Mouse (Mus musculus) layer of hippocampus, adult 6 months (tissue): Measurements from ENCODE around the gene Rmdn3. TPM values are rescaled to one million over a fixed set of nuclear protein-coding genes. Genes with fewer than 3 reads are reported as not detected.

Source experiments
- long read RNA-seq, 2 experiments: library from polyadenylated mRNA; unstranded; transcript quantifications; one replicate each; pipeline ENCODE4 v2.0.0; 2019 to 2020
- polyA plus RNA-seq: library from polyadenylated mRNA; unstranded; fragments of <200 nt; fragmentation: Nextera tagmentation; gene quantifications from 2 replicates; pipeline ENCODE4 v1.2.3, GENCODE M21; 2021

The Rmdn3 gene
- polyA plus RNA-seq: 41.6 and 42.2 TPM in 2 replicates
- long read RNA-seq, experiment 1, transcript Rmdn3-201 (13 exons, 2,249 nt): major isoform, 102 of 129 reads
- long read RNA-seq, experiment 1, partial matches to known transcripts: 25 of 129 reads
- long read RNA-seq, experiment 1, other reads (novel, unspliced or antisense): 2 of 129 reads
- long read RNA-seq, experiment 2, transcript Rmdn3-201 (13 exons, 2,249 nt): major isoform, 403 of 432 reads
- long read RNA-seq, experiment 2, partial matches to known transcripts: 11 of 432 reads
- long read RNA-seq, experiment 2, other reads (novel, unspliced or antisense): 18 of 432 reads

GRCm38 (mm10) chr2:119156681-119157572 is at the start of gene Rmdn3:
Rmdn3 (minus strand) TSS chr2:119157034.

GRCm38 (mm10) chr2:119173991-119174651 is 17.3 kb upstream of the Rmdn3 start, which contains the start of gene Gm14137:
Gm14137 (plus strand) TSS chr2:119174509.

GRCm38 (mm10) chr2:119166901-119167865 is 10.3 kb upstream of the Rmdn3 start, which contains the start of gene Gchfr:
Gchfr (plus strand) TSS chr2:119167773.

GRCm38 (mm10) chr2:119112438-119113112 is 44.3 kb downstream of the Rmdn3 start, which contains the start of gene Rad51:
Rad51 (plus strand) TSS chr2:119112793.

Other genes with a start within 250 kb of the Rmdn3 start
- 2.4 and 4.0 TPM in 2 replicates for gene Chst14, start 230.5 kb downstream of the Rmdn3 start, polyA plus RNA-seq
- 91.7 and 102 TPM in 2 replicates for gene Ccdc32, start 127.6 kb downstream of the Rmdn3 start, polyA plus RNA-seq
- 6.7 and 7.8 TPM in 2 replicates for gene Rpusd2, start 122.2 kb downstream of the Rmdn3 start, polyA plus RNA-seq
- gene Knl1, start 109.9 kb downstream of the Rmdn3 start, polyA plus RNA-seq: 0.04 and 0.14 TPM in 2 replicates
- gene Rad51, start 44.2 kb downstream of the Rmdn3 start, polyA plus RNA-seq: 0.28 and 0.62 TPM in 2 replicates
- gene Gchfr, start 10.7 kb upstream of the Rmdn3 start, polyA plus RNA-seq: 3.5 and 4.3 TPM in 2 replicates
- 0.06 TPM in 1 of 2 replicates, not detected in the other for gene Gm14137, start 17.5 kb upstream of the Rmdn3 start, polyA plus RNA-seq
- 30.9 and 32.3 TPM in 2 replicates for gene Zfyve19, start 51.6 kb upstream of the Rmdn3 start, polyA plus RNA-seq
- gene Dnajc17, start 51.8 kb upstream of the Rmdn3 start, polyA plus RNA-seq: 18.3 and 19.4 TPM in 2 replicates
- gene Ppp1r14d, start 72.9 kb upstream of the Rmdn3 start, polyA plus RNA-seq: not detected in 2 replicates
- 2.0 and 2.8 TPM in 2 replicates for gene Spint1, start 80.3 kb upstream of the Rmdn3 start, polyA plus RNA-seq
- gene Rhov, start 114.2 kb upstream of the Rmdn3 start, polyA plus RNA-seq: 9.0 and 10.5 TPM in 2 replicates
- gene Vps18, start 131.7 kb upstream of the Rmdn3 start, polyA plus RNA-seq: 14.4 and 14.7 TPM in 2 replicates
- 0.70 and 0.78 TPM in 2 replicates for gene Dll4, start 168.8 kb upstream of the Rmdn3 start, polyA plus RNA-seq
- 13.7 and 14.0 TPM in 2 replicates for gene Chac1, start 194.2 kb upstream of the Rmdn3 start, polyA plus RNA-seq